Mouse (Mus musculus): ENCODE results near the gene Rasgef1b. TPM values are rescaled to one million over a fixed set of nuclear protein-coding genes. Genes with fewer than 3 reads are reported as not detected.

The Rasgef1b gene
- total RNA-seq, 2 experiments from 2014 or later, result 0.85 to 1.2 TPM

DNA sequence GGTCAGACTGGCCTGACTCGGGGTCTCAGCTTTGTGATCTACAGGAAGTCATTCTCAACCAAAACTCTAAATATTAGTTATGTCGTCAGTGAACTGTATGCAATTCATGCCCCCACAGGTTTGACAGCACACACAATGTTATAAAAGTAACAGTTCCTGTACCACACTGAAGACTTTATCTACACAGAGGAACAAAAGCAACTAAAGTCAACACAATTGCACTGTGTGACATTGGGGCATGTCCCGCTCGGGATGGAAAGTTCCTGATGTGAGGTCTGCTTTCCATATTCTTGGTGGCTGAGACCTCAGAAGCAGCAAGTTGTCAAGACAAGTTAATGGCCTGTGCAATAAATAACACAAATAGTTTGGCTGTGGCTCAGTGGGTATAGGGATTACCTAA, 559.0 kb downstream of the Rasgef1b start:
- ATAC-seq (ENCODE audit: poor library complexity, severe bottlenecking), result no peak

DNA sequence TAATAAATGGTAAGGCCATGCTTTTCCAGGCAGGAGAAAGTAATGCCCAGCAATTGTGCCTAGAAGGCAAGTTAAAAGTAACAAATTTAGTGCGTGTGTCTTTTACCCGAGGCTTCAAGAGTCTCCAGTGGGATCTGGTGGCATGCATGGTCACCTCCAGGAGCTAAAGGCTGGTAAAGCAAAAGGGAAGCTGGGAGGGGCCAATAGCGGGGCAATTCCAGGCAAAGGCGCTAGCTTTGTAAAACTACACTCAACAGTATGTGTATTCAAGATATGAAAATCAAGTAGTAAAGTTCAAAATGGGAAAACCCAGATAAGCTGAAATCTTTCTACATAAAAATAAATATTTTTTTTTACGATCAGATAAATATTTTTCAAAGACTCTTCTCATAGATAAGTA, 561.1 kb downstream of the Rasgef1b start:
- ATAC-seq (ENCODE audit: poor library complexity, severe bottlenecking), result no peak

Other genes starting within 250 kb of the Rasgef1b start
- gene Vamp9, start 177.2 kb upstream of the Rasgef1b start, total RNA-seq (2015), result not detected in 2 replicates
- not detected in 2 replicates for gene Vamp9, start 177.2 kb upstream of the Rasgef1b start, total RNA-seq (2017)
- 268 and 281 TPM in 2 replicates for gene Hnrnpd, start 249.9 kb upstream of the Rasgef1b start, total RNA-seq (2015)
- 99.0 and 176 TPM in 2 replicates for gene Hnrnpd, start 249.9 kb upstream of the Rasgef1b start, total RNA-seq (2017)
- 0.51 and 2.3 TPM in 2 replicates for gene 4930524J08Rik, start 250.0 kb upstream of the Rasgef1b start, total RNA-seq (2015)
- gene 4930524J08Rik, start 250.0 kb upstream of the Rasgef1b start, total RNA-seq (2017), result 0.44 and 1.7 TPM in 2 replicates

All from megakaryocyte, adult 5-6 weeks (primary cell).